Mouse (Mus musculus) spleen, embryonic (tissue): ENCODE measurements at regions not wholly inside any gene's neighbourhood (a gene's known extent, or its start where the extent isn't known, plus 50 kb on each side); places are given as distances from the start of the nearest gene placed in this dataset.

Experiments used
- CTCF ChIA-PET: fragments of 350-600 bp; sonication (Branson Sonifier 250); formaldehyde crosslinking; loops from one replicate; lab custom pipeline; 2022; lab: Charles Lee

GRCm38 (mm10) chr5:97223238-97223857 is 112.0 kb upstream of the Paqr3 start:
- CTCF ChIA-PET = no interaction called here

- CTCF ChIA-PET = no interaction called here
These were observed 111.3 kb upstream of the Paqr3 start for GRCm38 (mm10) chr5:97222489-97223237.

- CTCF ChIA-PET = no interaction called here
These were observed 107.3 kb upstream of the Paqr3 start for GRCm38 (mm10) chr5:97218712-97219111.

GRCm38 (mm10) chr5:97205606-97206005 is 94.2 kb upstream of the Paqr3 start:
- CTCF ChIA-PET = no interaction called here

- CTCF ChIA-PET = no interaction called here
These were observed 92.9 kb upstream of the Paqr3 start for GRCm38 (mm10) chr5:97204337-97204736.

GRCm38 (mm10) chr5:97203646-97204045 is 92.2 kb upstream of the Paqr3 start:
- CTCF ChIA-PET = interaction anchor here (0.6 kb wide), 1 partner anchor 53 kb away, joined by 3 read pairs; no protein-coding TSS in a partner anchor

GRCm38 (mm10) chr5:97202557-97202956 is 91.2 kb upstream of the Paqr3 start:
- CTCF ChIA-PET = no interaction called here

- CTCF ChIA-PET = no interaction called here
These were observed 89.3 kb upstream of the Paqr3 start for GRCm38 (mm10) chr5:97200655-97201054.

GRCm38 (mm10) chr5:97195281-97195660 is 83.9 kb upstream of the Paqr3 start:
- CTCF ChIA-PET = no interaction called here

- CTCF ChIA-PET = no interaction called here
These were observed 83.4 kb upstream of the Paqr3 start for GRCm38 (mm10) chr5:97194656-97195280.

GRCm38 (mm10) chr5:97192656-97193055 is 81.3 kb upstream of the Paqr3 start:
- CTCF ChIA-PET = no interaction called here

GRCm38 (mm10) chr5:97190695-97191094 is 79.3 kb upstream of the Paqr3 start:
- CTCF ChIA-PET = no interaction called here

GRCm38 (mm10) chr5:97184512-97184911 is 73.1 kb upstream of the Paqr3 start:
- CTCF ChIA-PET = no interaction called here

GRCm38 (mm10) chr5:97181249-97181648 is 69.9 kb upstream of the Paqr3 start:
- CTCF ChIA-PET = no interaction called here

GRCm38 (mm10) chr5:97174446-97174845 is 63.0 kb upstream of the Paqr3 start:
- CTCF ChIA-PET = no interaction called here

GRCm38 (mm10) chr5:97167401-97168249 is 56.2 kb upstream of the Paqr3 start:
- CTCF ChIA-PET = no interaction called here

- CTCF ChIA-PET = no interaction called here
These were observed 54.9 kb upstream of the Paqr3 start for GRCm38 (mm10) chr5:97166128-97166883.
